Mouse (Mus musculus) neural tube, embryonic 13.5 days (tissue): Measurements from ENCODE around the gene Lrig2. TPM values are rescaled to one million over a fixed set of nuclear protein-coding genes. Genes with fewer than 3 reads are reported as not detected.

Source experiments
- ATAC-seq: fragments of 200-750 bp; cut with Nextera tagmentation; 2 replicates; pipeline ENCODE4 v1.8.0; 2017; ENCODE audit warnings: low read depth, mild to moderate bottlenecking, moderate TSS enrichment, moderate library complexity
- H3K27ac ChIP-seq: fragments of 300-500 bp; sonication (generic); replicated peaks from 2 replicates; pipeline ENCODE4 v1.5.1; 2015; ENCODE audit warnings: moderate library complexity, mild to moderate bottlenecking, inconsistent platforms
- H3K27me3 ChIP-seq: fragments of 300-500 bp; sonication (generic); 2 replicates; pipeline ENCODE4 v1.6.1; 2015; ENCODE audit warnings: mild to moderate bottlenecking, inconsistent platforms
- H3K36me3 ChIP-seq: fragments of 300-500 bp; sonication (generic); 2 replicates; pipeline ENCODE4 v1.6.1; 2015; ENCODE audit warnings: mild to moderate bottlenecking, inconsistent platforms
- H3K4me1 ChIP-seq: fragments of 300-500 bp; sonication (generic); replicated peaks from 2 replicates; pipeline ENCODE4 v1.6.1; 2015; ENCODE audit warnings: inconsistent platforms
- H3K4me2 ChIP-seq: fragments of 300-500 bp; sonication (generic); 2 replicates; pipeline ENCODE4 v1.6.1; 2015; ENCODE audit warnings: inconsistent platforms, mild to moderate bottlenecking, moderate library complexity
- H3K4me3 ChIP-seq: fragments of 300-500 bp; sonication (generic); 2 replicates; pipeline ENCODE4 v1.5.1; 2015; ENCODE audit warnings: mild to moderate bottlenecking, inconsistent platforms
- H3K9ac ChIP-seq: fragments of 300-500 bp; sonication (generic); 2 replicates; pipeline ENCODE4 v1.6.1; 2015; ENCODE audit warnings: moderate library complexity, mild to moderate bottlenecking, inconsistent platforms
- H3K9me3 ChIP-seq: fragments of 300-500 bp; sonication (generic); 2 replicates; pipeline ENCODE4 v1.6.1; 2016; ENCODE audit warnings: inconsistent platforms
- WGBS: fragments of 180-500 bp; shearing (Covaris S2); methylation state at CpG from one replicate; pipeline ENCODE4 v1.1.7; 2015; 5-methylcytosine and 5-hydroxymethylcytosine counted together
- polyA plus RNA-seq: library from polyadenylated mRNA; unstranded; fragments of >200 nt; fragmentation: Nextera tagmentation; extraction: Ambion mirVana; gene quantifications from 2 replicates; pipeline ENCODE4 v1.2.1, GENCODE M21; 2015

The Lrig2 gene
- polyA plus RNA-seq, 1 experiment from 2014 or later, result 29.3 TPM

DNA sequence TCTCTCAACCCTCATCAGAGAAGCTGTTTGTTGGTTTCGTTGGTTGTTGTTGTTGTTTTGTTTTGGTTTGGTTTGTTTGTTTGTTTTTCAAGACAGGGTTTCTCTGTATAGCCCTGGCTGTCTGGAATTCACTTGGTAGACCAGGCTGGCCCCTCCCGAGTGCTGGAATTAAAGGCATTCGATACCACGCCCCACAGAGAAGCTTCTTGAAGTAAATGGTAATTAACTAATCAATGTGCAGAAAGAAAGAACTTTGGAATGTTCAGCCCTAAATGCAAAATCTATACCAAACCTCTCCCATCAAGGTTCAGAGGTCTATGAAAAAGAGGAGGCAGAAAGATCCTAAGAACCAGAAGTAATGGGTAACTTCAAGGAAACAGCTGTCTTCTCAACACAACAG lies 15.5 kb downstream of the Lrig2 start:
- Histone ChIP-seq H3K27ac (no peak overlapping the region), H3K36me3 (peaks cover 49% of the 10 kb centered on the region), H3K4me1 (peaks cover 10% of the 10 kb centered on the region), H3K9ac (no peak overlapping the region), H3K4me2 (no peak overlapping the region), H3K27me3 (no peaks in the 10 kb centered on the region), H3K4me3 (no peak overlapping the region), H3K9me3 (no peaks in the 10 kb centered on the region)
- no peak for ATAC-seq
- WGBS, result 89% methylated on average over 4 of the region's 4 CpGs

- Histone ChIP-seq H3K4me3 (no peak overlapping the region), H3K4me2 (no peak overlapping the region), H3K4me1 (no peaks in the 10 kb centered on the region), H3K36me3 (peaks cover 54% of the 10 kb centered on the region), H3K27me3 (no peaks in the 10 kb centered on the region), H3K27ac (no peak overlapping the region), H3K9ac (no peak overlapping the region), H3K9me3 (no peaks in the 10 kb centered on the region)
- 81% methylated on average over 1 of the region's 1 CpGs for WGBS
- no peak for ATAC-seq
These were observed 30.6 kb downstream of the Lrig2 start for GRCm38 (mm10) chr3:104480946-104481719.

GRCm38 (mm10) chr3:104478056-104478455 lies 33.7 kb downstream of the Lrig2 start:
- no peak overlapping the region for H3K4me2 ChIP-seq
- no peaks in the 10 kb centered on the region for H3K4me1 ChIP-seq
- H3K27ac ChIP-seq, result no peak overlapping the region
- H3K36me3 ChIP-seq, result peaks cover 47% of the 10 kb centered on the region
- H3K9me3 ChIP-seq, result no peaks in the 10 kb centered on the region
- ATAC-seq, result no peak
- 89% methylated on average over 1 of the region's 1 CpGs for WGBS
- H3K9ac ChIP-seq, result no peak overlapping the region
- no peak overlapping the region for H3K4me3 ChIP-seq
- H3K27me3 ChIP-seq, result no peaks in the 10 kb centered on the region

DNA sequence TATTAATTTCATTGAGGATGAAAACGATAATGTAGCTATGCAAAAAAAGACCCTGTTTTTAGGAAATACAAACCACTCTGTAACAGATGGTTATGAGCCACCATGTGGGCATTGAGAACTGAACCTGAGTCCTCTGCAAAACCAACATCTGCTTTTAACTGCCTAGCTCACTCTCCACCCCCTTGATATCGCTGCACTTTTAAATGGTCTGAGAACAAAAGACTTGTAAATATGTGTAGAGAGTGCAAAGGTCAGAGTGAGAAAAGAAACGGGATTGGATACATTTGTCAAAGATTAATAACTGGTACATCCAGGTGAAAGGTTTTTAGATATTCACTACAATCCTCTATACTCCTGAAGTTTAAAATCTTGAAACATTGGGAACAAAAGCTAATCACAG lies 42.3 kb downstream of the Lrig2 start:
- ATAC-seq, result no peak

DNA sequence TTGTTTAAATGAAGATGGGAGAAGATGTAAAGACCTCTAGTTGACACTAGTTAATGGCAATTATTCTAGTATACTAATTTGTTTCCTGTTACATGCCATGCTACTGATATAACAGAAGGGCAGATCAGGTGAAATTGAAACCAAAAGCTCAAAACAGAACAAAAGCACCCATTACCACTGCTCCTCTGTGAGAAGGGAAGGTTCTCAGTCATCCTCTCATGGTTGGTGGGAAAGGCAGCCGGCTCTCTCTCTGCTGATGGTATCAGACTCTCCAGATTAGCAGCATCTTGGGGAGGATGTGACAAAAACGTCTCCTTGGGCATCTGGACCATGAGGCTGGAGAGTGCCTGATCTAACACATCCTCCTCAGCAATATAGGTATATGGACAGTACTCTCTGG lies 50.5 kb downstream of the Lrig2 start:
- peaks cover 96% of the 10 kb centered on the region for H3K36me3 ChIP-seq
- WGBS, result 87% methylated on average over 2 of the region's 2 CpGs
- H3K27ac ChIP-seq, result no peak overlapping the region
- H3K9ac ChIP-seq, result no peak overlapping the region
- no peaks in the 10 kb centered on the region for H3K4me1 ChIP-seq
- H3K27me3 ChIP-seq, result no peaks in the 10 kb centered on the region
- H3K4me3 ChIP-seq, result no peak overlapping the region
- ATAC-seq, result no peak
- H3K4me2 ChIP-seq, result no peak overlapping the region
- H3K9me3 ChIP-seq, result no peaks in the 10 kb centered on the region

More for the DNA sequence above, 42.3 kb downstream of the Lrig2 start:
- Histone ChIP-seq H3K36me3 (peaks cover 41% of the 10 kb centered on the region), H3K27me3 (no peaks in the 10 kb centered on the region), H3K27ac (no peak overlapping the region), H3K9ac (no peak overlapping the region), H3K4me2 (no peak overlapping the region), H3K4me3 (no peak overlapping the region), H3K4me1 (no peaks in the 10 kb centered on the region), H3K9me3 (no peaks in the 10 kb centered on the region)
- 58% methylated on average over 3 of the region's 3 CpGs for WGBS

DNA sequence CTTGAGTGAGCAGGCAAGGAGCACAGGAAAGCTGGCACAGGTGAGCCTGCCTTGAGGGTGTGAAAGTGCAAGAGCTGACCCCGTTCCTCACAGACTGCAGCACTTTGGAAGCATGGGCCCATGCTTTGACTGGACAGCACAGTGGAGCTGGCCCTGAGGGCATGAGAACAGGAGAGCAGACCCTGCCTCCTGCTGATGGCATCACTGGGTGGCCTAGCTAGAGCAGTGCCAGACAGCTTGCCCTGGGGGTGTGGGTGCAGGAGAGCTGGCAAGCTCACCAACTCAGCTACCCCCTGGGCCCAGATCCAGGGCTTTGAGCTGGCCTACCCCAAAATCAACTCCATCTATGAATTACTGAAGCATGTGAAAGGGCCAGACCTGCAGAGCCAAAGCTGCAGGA lies 53.1 kb downstream of the Lrig2 start:
- no peak overlapping the region for H3K4me2 ChIP-seq
- H3K27ac ChIP-seq, result no peak overlapping the region
- no peaks in the 10 kb centered on the region for H3K4me1 ChIP-seq
- 92% methylated on average over 1 of the region's 1 CpGs for WGBS
- no peak for ATAC-seq
- no peak overlapping the region for H3K4me3 ChIP-seq
- H3K27me3 ChIP-seq, result no peaks in the 10 kb centered on the region
- H3K36me3 ChIP-seq, result peaks cover 93% of the 10 kb centered on the region
- H3K9me3 ChIP-seq, result no peaks in the 10 kb centered on the region
- no peak overlapping the region for H3K9ac ChIP-seq

DNA sequence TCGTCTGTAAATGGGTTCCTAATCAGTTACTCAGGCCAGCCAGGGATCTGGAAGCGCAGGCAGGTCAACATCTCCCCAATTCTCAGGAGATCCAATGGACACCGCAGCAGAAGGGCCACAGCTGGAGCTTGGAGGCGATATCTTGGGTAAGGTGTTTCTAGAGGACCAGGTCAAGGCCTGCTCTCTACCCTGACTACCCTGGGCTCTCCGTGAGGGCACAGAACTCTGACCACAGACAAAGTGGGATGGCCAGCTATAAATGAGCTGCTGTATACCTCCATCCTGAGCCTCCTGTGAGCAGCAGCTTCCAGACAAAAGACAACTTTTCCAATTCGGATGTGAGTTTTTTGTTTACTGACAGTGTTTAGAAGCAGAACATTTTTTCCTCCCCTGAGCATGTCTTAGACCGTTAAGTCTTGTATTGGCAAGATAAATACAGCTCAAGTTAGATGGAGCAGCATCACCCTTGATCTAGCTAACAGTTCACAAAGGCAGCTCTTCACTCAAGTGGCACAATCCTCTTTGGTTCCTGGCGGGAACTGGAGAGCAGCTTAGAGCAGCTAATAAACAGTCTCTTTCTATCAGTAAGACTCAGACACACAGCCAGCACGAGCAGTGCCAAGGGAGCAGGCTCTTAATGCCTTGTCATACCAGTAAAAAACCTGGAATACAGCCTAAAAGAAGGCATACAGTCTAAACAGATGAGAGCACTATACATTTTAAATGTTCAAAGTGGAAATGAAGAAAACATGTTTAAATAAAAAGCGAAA lies 56.0 kb downstream of the Lrig2 start:
- Histone ChIP-seq H3K27ac (no peak overlapping the region), H3K4me2 (no peak overlapping the region), H3K27me3 (no peaks in the 10 kb centered on the region), H3K9ac (no peak overlapping the region), H3K4me1 (no peaks in the 10 kb centered on the region), H3K36me3 (peaks cover 71% of the 10 kb centered on the region), H3K4me3 (no peak overlapping the region), H3K9me3 (no peaks in the 10 kb centered on the region)
- 83% methylated on average over 10 of the region's 10 CpGs for WGBS
- no peak for ATAC-seq

DNA sequence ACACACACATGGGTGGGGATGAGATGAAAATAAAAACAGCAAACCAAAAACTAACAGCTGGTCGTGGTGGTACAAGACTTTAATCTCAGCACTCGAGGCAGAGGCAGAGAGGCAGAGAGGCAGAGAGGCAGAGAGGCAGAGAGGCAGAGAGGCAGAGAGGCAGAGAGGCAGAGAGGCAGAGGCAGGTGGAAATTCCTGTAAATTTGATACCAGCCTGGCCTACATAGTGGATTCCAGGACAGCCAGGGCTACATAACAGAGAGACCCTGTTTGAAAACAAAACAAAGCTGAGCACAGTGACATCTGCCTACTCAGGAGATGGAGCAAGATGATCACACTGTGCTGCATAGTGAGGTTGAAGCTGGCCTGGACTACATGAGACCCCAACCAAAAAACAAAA lies 64.5 kb downstream of the Lrig2 start:
- H3K4me3 ChIP-seq, result no peak overlapping the region
- H3K36me3 ChIP-seq, result no peaks in the 10 kb centered on the region
- no peak for ATAC-seq
- peaks cover 2% of the 10 kb centered on the region; the same call in 1 of the 2 replicates for H3K4me1 ChIP-seq
- H3K9me3 ChIP-seq, result no peaks in the 10 kb centered on the region
- no peak overlapping the region for H3K9ac ChIP-seq
- H3K4me2 ChIP-seq, result no peak overlapping the region
- WGBS, result 74% methylated on average over 2 of the region's 2 CpGs
- H3K27ac ChIP-seq, result no peak overlapping the region
- H3K27me3 ChIP-seq, result no peaks in the 10 kb centered on the region

GRCm38 (mm10) chr3:104446689-104447088 lies 65.0 kb downstream of the Lrig2 start:
- Histone ChIP-seq H3K4me3 (no peak overlapping the region), H3K4me1 (peaks cover 6% of the 10 kb centered on the region; the same call in 1 of the 2 replicates), H3K9ac (no peak overlapping the region), H3K27ac (no peak overlapping the region), H3K9me3 (no peaks in the 10 kb centered on the region), H3K36me3 (no peaks in the 10 kb centered on the region), H3K27me3 (no peaks in the 10 kb centered on the region), H3K4me2 (no peak overlapping the region)
- 85% methylated on average over 6 of the region's 6 CpGs for WGBS
- ATAC-seq, result no peak

- H3K9me3 ChIP-seq, result no peaks in the 10 kb centered on the region
- no peak overlapping the region for H3K27ac ChIP-seq
- no peaks in the 10 kb centered on the region for H3K36me3 ChIP-seq
- no peak overlapping the region for H3K4me3 ChIP-seq
- 47% methylated on average over 6 of the region's 6 CpGs for WGBS
- no peak overlapping the region for H3K4me2 ChIP-seq
- no peak for ATAC-seq
- H3K27me3 ChIP-seq, result no peaks in the 10 kb centered on the region
- H3K9ac ChIP-seq, result no peak overlapping the region
- H3K4me1 ChIP-seq, result peaks cover 10% of the 10 kb centered on the region; the same call in 1 of the 2 replicates
These were observed 66.1 kb downstream of the Lrig2 start for GRCm38 (mm10) chr3:104445576-104445975.

DNA sequence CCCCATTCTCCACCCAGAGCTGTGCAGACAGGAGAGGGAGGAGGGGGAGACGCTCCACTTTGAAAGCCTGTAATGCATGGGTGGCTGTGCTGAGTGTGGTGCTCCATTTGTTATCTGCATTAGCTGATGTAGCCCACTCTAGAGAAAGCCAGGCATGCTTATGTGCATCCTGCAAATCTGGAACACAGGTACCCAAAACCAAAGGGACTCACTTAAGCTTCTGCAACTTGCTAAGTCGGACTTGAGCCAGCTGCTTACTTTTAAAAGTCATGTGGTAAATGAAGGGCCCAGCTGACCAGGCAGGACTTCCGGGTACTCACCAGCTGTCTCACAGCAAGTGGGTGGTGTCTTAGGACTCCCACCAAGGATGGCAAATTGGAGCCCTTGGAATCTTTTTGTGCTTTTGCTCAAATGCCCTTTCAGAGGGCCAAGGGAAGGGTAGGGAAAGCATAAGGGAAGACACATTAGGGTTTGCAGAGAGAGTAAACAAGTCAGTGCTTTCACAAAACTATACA lies 66.7 kb downstream of the Lrig2 start:
- WGBS, result 60% methylated on average over 3 of the region's 3 CpGs
- H3K36me3 ChIP-seq, result no peaks in the 10 kb centered on the region

GRCm38 (mm10) chr3:104444082-104444481 lies 67.6 kb downstream of the Lrig2 start:
- ATAC-seq, result no peak

More for the DNA sequence above, 66.7 kb downstream of the Lrig2 start:
- no peak overlapping the region for H3K4me3 ChIP-seq
- H3K4me2 ChIP-seq, result no peak overlapping the region
- ATAC-seq, result no peak
- H3K27me3 ChIP-seq, result no peaks in the 10 kb centered on the region
- no peak overlapping the region for H3K27ac ChIP-seq
- peaks cover 10% of the 10 kb centered on the region; the same call in 1 of the 2 replicates for H3K4me1 ChIP-seq
- H3K9me3 ChIP-seq, result no peaks in the 10 kb centered on the region
- no peak overlapping the region for H3K9ac ChIP-seq

More at GRCm38 (mm10) chr3:104444082-104444481, 67.6 kb downstream of the Lrig2 start:
- H3K9ac ChIP-seq, result no peak overlapping the region
- H3K27ac ChIP-seq, result no peak overlapping the region
- peaks cover 10% of the 10 kb centered on the region; the same call in 1 of the 2 replicates for H3K4me1 ChIP-seq
- H3K4me2 ChIP-seq, result no peak overlapping the region
- H3K27me3 ChIP-seq, result no peaks in the 10 kb centered on the region
- H3K36me3 ChIP-seq, result no peaks in the 10 kb centered on the region
- no peak overlapping the region for H3K4me3 ChIP-seq
- 85% methylated on average over 3 of the region's 3 CpGs for WGBS
- H3K9me3 ChIP-seq, result no peaks in the 10 kb centered on the region
